Mouse (Mus musculus): Measurements from ENCODE around the gene Lbhd1.

Lbhd1 gene

GRCm38 (mm10) chr19:8911810-8912209 is 28.3 kb downstream of the Lbhd1 start:
- DNase-seq (ENCODE audit: low spot score in 2 of 2): no peak

- no peak for DNase-seq (ENCODE audit: low spot score in 2 of 2)
Observed at GRCm38 (mm10) chr19:8914212-8914611, 30.7 kb downstream of the Lbhd1 start.

- DNase-seq (ENCODE audit: low spot score in 2 of 2): no peak
Observed at GRCm38 (mm10) chr19:8919000-8919399, 35.5 kb downstream of the Lbhd1 start.

- no peak for DNase-seq (ENCODE audit: low spot score in 2 of 2)
Observed at GRCm38 (mm10) chr19:8919684-8920072, 36.1 kb downstream of the Lbhd1 start.

- DNase-seq (ENCODE audit: low spot score in 2 of 2): peak; percentile 89 to 92
Observed at GRCm38 (mm10) chr19:8920073-8920736, 36.7 kb downstream of the Lbhd1 start, which contains the start of gene B3gat3. Gene B3gat3, plus strand, starts transcription at chr19:8920374.

GRCm38 (mm10) chr19:8920836-8921291 is 37.3 kb downstream of the Lbhd1 start:
- DNase-seq (ENCODE audit: low spot score in 2 of 2): peak in 1 of 2 experiments; percentile 31

- no peak for DNase-seq (ENCODE audit: low spot score in 2 of 2)
Observed at GRCm38 (mm10) chr19:8921741-8922140, 38.2 kb downstream of the Lbhd1 start.

GRCm38 (mm10) chr19:8926766-8927165 is 43.2 kb downstream of the Lbhd1 start:
- DNase-seq (ENCODE audit: low spot score in 2 of 2): peak in 1 of 2 experiments; percentile 60

- DNase-seq (ENCODE audit: low spot score in 2 of 2): peak in 1 of 2 experiments; percentile 60
Observed at GRCm38 (mm10) chr19:8927891-8928525, 44.5 kb downstream of the Lbhd1 start.

GRCm38 (mm10) chr19:8928689-8929223 is 45.2 kb downstream of the Lbhd1 start:
- DNase-seq (ENCODE audit: low spot score in 2 of 2): peak in 1 of 2 experiments; percentile 69

- DNase-seq (ENCODE audit: low spot score in 2 of 2): peak; percentile 88 to 93
Observed at GRCm38 (mm10) chr19:8929224-8930088, 45.9 kb downstream of the Lbhd1 start, which contains the start of the genes Rom1 and Eml3. Gene Rom1, minus strand, starts transcription at chr19:8929356. Gene Eml3, plus strand, starts transcription at chr19:8929552.

GRCm38 (mm10) chr19:8930117-8930516 is 46.6 kb downstream of the Lbhd1 start:
- peak in 1 of 2 experiments; percentile 67 for DNase-seq (ENCODE audit: low spot score in 2 of 2)

- DNase-seq (ENCODE audit: low spot score in 2 of 2): peak in 1 of 2 experiments; percentile 62
Observed at GRCm38 (mm10) chr19:8930771-8931170, 47.2 kb downstream of the Lbhd1 start.

GRCm38 (mm10) chr19:8936736-8937135 is 53.2 kb downstream of the Lbhd1 start:
- no peak for DNase-seq (ENCODE audit: low spot score in 2 of 2)

GRCm38 (mm10) chr19:8940526-8941133 is 57.1 kb downstream of the Lbhd1 start:
- DNase-seq (ENCODE audit: low spot score in 2 of 2): no peak

- no peak for DNase-seq (ENCODE audit: low spot score in 2 of 2)
Observed at GRCm38 (mm10) chr19:8941136-8941514, 57.6 kb downstream of the Lbhd1 start.

GRCm38 (mm10) chr19:8941515-8942217 is 58.1 kb downstream of the Lbhd1 start, which contains the start of gene Mta2:
Gene Mta2, plus strand, starts transcription at chr19:8941875.
- peak; percentile 96 to 97 for DNase-seq (ENCODE audit: low spot score in 2 of 2)

All from spleen, postnatal 4 days (tissue).